Mouse (Mus musculus): Measurements from ENCODE around the gene Ets2. TPM values are rescaled to one million over a fixed set of nuclear protein-coding genes. Genes with fewer than 3 reads are reported as not detected.

Gene Ets2
- polyA plus RNA-seq, 1 experiment, result 5.2 TPM

DNA sequence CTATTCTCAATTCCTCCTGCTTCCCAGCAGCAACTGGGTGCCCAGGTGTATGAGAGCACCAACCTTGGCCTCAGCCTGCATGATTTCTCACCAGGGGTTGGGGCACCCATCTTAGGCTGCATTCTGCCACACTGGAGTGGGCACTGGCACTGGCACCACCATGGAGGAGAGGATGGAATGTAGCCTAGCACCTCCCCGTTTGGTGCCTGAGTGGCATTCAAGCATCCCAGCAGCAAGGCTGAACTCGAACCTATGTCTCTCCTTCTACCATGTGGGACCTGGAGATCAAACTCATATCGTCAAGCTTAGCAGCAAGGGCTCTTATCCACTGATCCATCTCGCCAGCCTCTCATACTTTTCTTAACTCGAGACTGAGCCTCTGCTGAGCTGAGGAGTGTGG, 22.9 kb downstream of the Ets2 start:
- Histone ChIP-seq H3K4me3 (replicated peaks) (no peak overlapping the region), H3K4me1 (no peaks in the 10 kb centered on the region), H3K27me3 (replicated peaks) (peaks cover 23% of the 10 kb centered on the region), H3K9me3 (no peaks in the 10 kb centered on the region; the same call in 1 of the 2 replicates), H3K36me3 (replicated peaks; ENCODE audit: low read length) (peaks cover 15% of the 10 kb centered on the region)
- no peak for TF ChIP-seq FLI1 (IDR thresholded peaks at IDR 0.05; ENCODE audit: low read length)
- no peak for TF ChIP-seq GATA1 (IDR thresholded peaks at IDR 0.05; ENCODE audit: borderline replicate concordance, low read length)

DNA sequence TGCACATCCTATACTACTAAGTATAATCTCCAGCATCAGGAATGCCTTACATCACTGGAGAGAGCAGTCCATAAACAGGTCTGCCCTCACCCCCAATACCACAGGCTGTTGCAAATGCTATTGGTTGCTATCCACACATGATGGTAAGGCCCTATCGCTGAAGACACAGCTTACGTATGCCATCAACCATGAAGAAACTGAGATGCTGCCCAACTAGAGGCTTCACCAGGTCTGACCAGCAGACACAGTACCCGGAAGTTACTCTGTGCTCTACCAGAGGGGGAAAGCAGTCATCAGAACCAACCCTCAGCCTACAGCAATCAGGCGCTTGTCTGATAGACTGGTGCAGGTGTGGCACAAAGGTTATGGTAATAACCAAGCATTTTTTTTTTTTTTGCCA, 24.9 kb downstream of the Ets2 start:
- H3K27me3 ChIP-seq (replicated peaks), result peaks cover 36% of the 10 kb centered on the region
- no peaks in the 10 kb centered on the region; the same call in 1 of the 2 replicates for H3K9me3 ChIP-seq
- TF ChIP-seq FLI1 (IDR thresholded peaks at IDR 0.05; ENCODE audit: low read length) (no peak), GATA1 (IDR thresholded peaks at IDR 0.05; ENCODE audit: borderline replicate concordance, low read length) (no peak)
- H3K36me3 ChIP-seq (replicated peaks; ENCODE audit: low read length), result no peaks in the 10 kb centered on the region
- no peak overlapping the region for H3K4me3 ChIP-seq (replicated peaks)
- H3K4me1 ChIP-seq, result no peaks in the 10 kb centered on the region

DNA sequence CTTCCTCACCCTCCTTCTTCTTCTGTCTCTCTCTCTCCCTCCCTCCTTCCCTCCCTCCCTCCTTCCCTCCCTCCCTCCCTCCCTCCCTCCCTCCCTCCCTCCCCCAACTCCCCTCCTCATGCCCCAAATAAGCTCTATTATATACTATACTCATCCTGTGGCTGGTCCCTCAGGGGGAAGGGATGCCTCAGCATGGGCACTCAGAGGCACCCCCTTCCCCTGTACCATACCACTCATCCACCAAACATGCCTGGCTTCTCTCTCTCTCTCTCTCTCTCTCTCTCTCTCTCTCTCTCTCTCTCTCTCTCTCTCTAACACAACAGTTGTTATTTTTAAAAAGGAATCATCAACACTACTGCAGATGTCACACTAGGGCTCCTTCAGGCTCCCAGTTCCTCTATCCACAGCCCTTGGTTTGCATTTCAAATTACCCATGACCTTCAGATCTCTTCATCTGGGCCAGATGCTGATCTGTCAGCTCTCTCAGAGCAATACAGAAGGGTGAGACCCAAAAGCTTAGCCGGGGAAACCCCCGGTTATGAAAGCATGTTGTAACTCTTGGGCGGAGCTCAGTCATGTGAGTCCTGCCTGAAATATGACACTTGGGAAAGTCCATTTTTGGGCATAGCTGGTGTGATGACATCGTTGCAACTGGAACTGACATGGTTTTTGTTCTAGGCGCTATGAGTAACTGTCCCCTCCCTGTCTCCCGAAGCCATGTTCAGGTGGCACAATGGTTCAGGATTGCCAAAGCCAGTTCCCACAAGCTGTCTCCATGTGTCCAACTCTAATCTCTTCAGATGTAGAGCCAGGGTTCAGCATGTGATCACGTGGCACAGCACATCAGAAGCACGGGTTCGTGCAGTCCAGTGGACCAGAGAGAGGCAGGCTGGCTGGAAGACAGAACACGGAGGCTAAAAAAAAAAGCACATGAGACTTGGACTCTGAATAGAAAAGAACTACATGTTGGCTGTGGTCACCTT, 26.9 kb downstream of the Ets2 start:
- TF ChIP-seq GATA1 (IDR thresholded peaks at IDR 0.05; ENCODE audit: borderline replicate concordance, low read length) (no peak), FLI1 (IDR thresholded peaks at IDR 0.05; ENCODE audit: low read length) (no peak)
- Histone ChIP-seq H3K4me3 (replicated peaks) (peak overlapping the region; percentile 4), H3K4me1 (no peaks in the 10 kb centered on the region)

DNA sequence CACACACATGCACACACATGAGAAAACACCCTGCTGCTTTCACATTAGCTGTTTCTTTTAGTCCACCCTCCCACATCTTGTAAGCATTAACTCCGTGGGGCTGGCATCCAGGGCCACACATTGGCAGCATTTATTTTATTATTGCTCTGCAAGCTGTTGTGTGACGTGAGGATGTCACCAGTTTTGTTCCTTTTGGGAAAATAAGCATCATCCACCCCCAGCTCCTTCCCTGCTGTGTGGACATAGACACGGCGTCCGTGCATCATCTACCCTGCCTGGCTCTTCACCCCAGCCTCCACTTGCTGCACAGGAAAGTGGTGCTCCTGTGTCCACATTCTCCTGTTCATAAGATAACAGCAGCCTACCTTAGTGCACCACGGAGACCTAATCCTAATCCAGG, 27.9 kb downstream of the Ets2 start:
- Histone ChIP-seq H3K4me1 (no peaks in the 10 kb centered on the region), H3K27me3 (replicated peaks) (peaks cover 56% of the 10 kb centered on the region), H3K36me3 (replicated peaks; ENCODE audit: low read length) (no peaks in the 10 kb centered on the region), H3K9me3 (peaks cover 12% of the 10 kb centered on the region), H3K4me3 (replicated peaks) (no peak overlapping the region)
- no peak for TF ChIP-seq GATA1 (IDR thresholded peaks at IDR 0.05; ENCODE audit: borderline replicate concordance, low read length)
- TF ChIP-seq FLI1 (IDR thresholded peaks at IDR 0.05; ENCODE audit: low read length), result no peak

More for the DNA sequence above, 26.9 kb downstream of the Ets2 start:
- H3K27me3 ChIP-seq (replicated peaks), result peaks cover 51% of the 10 kb centered on the region
- no peaks in the 10 kb centered on the region for H3K36me3 ChIP-seq (replicated peaks; ENCODE audit: low read length)
- H3K9me3 ChIP-seq, result peaks cover 12% of the 10 kb centered on the region

DNA sequence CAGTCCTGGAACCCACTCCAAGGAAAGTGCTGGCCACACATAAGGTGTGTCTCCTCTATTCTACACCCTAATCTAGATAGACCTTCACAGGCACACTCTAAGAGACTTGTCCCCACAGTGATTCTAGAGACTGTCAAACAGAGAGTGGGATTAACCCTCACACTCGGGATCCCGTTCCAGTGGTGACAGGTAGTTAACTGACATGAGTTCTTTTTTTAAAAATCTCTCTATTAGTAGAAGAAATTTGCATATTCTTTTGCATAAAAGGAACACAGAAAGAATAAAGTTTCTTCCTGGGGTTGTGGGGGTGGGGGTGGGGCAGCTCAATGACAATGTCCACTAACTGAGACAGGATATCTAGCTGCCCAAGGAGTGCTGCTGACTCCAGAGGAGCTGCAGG, 32.9 kb downstream of the Ets2 start:
- peaks cover 71% of the 10 kb centered on the region for H3K27me3 ChIP-seq (replicated peaks)
- peaks cover 16% of the 10 kb centered on the region for H3K9me3 ChIP-seq
- H3K36me3 ChIP-seq (replicated peaks; ENCODE audit: low read length), result no peaks in the 10 kb centered on the region
- no peak for TF ChIP-seq FLI1 (IDR thresholded peaks at IDR 0.05; ENCODE audit: low read length)
- TF ChIP-seq GATA1 (IDR thresholded peaks at IDR 0.05; ENCODE audit: borderline replicate concordance, low read length), result no peak
- no peak overlapping the region for H3K4me3 ChIP-seq (replicated peaks)
- H3K4me1 ChIP-seq, result no peaks in the 10 kb centered on the region

DNA sequence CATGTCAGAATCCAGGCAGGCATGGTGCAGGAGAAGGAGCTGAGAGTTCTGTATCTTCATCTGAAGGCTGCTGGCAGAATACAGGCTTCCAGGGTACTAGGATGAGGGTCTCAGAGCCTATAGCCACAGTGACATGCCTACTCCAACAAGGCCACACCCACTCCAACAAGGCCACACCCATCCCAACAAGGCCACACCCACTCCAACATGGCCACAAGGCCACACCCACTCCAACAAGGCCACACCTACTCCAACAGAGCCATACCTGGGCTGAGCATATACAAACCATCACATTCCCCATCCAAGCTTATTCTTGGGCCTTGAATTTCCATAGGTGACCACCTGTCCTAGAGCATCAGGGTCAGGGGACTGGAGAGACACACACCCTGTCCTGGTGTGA, 34.2 kb downstream of the Ets2 start:
- no peak for TF ChIP-seq GATA1 (IDR thresholded peaks at IDR 0.05; ENCODE audit: borderline replicate concordance, low read length)
- peaks cover 16% of the 10 kb centered on the region for H3K9me3 ChIP-seq
- H3K4me1 ChIP-seq, result no peaks in the 10 kb centered on the region
- H3K36me3 ChIP-seq (replicated peaks; ENCODE audit: low read length), result no peaks in the 10 kb centered on the region
- H3K4me3 ChIP-seq (replicated peaks), result no peak overlapping the region
- peaks cover 67% of the 10 kb centered on the region for H3K27me3 ChIP-seq (replicated peaks)

DNA sequence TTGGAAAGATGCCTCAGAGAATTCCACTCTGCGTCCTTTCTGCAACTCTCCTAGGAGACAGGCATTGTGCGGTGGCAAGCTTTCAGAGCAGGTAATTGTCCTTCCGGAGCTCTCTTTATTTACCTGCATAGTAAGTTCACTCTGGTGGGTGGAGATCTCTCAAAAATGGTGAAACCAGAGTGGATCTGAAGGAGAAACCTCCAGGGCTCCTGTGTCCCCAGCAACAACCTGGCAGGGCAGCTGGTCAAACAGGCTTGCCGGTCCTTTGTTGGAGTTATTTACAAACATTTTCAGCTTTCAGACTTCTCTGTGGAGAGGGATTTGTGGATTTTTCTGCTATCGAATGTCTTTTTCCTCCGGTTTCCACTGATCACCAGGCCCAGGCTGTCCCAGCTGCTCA, 34.6 kb downstream of the Ets2 start:
- no peaks in the 10 kb centered on the region for H3K4me1 ChIP-seq

DNA sequence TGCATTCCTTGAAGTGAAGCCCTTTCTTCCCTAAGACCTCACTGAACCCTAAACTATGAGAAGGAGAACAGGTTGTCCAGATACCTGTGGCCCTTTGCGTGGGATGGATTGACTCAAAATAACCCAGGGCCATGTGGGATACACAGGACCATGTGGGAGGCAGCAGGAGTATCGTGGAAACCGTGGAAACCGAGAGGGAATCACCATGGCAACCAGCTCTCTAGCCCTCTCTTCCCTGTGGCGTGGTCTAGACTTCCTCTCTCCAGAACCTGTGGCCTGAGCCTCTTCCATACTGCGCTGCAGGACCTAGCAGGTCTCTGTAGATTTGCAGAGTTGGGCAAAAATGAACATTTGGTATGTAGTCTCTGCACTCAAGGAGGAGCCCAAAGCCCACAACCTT, 37.6 kb downstream of the Ets2 start:
- Histone ChIP-seq H3K36me3 (replicated peaks; ENCODE audit: low read length) (no peaks in the 10 kb centered on the region), H3K4me1 (no peaks in the 10 kb centered on the region)

More for the DNA sequence above, 34.6 kb downstream of the Ets2 start:
- peaks cover 66% of the 10 kb centered on the region for H3K27me3 ChIP-seq (replicated peaks)
- H3K36me3 ChIP-seq (replicated peaks; ENCODE audit: low read length), result no peaks in the 10 kb centered on the region
- no peak for TF ChIP-seq GATA1 (IDR thresholded peaks at IDR 0.05; ENCODE audit: borderline replicate concordance, low read length)
- no peak for TF ChIP-seq FLI1 (IDR thresholded peaks at IDR 0.05; ENCODE audit: low read length)
- no peak overlapping the region for H3K4me3 ChIP-seq (replicated peaks)
- H3K9me3 ChIP-seq, result peaks cover 16% of the 10 kb centered on the region

DNA sequence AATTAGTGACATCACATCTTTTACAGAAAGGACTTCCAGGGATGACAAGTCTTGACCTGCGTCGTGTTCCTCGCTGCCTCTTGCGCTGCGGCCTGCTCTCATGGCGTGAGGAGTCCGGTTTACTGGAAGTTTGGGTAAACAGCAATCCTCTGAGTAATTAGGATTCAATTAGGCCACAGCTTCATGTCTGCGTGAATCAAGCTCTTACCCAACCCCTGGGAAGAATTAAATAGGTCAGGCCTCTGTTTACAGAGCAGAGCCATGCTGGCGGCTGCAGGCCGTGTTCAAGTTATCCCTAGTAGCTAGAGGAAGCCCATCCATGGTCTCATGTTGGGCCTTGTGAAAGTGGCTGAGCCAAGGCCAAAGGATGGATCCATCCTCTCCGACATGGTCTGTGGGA, 39.5 kb downstream of the Ets2 start:
- Histone ChIP-seq H3K9me3 (peaks cover 4% of the 10 kb centered on the region; the same call in 1 of the 2 replicates), H3K4me3 (replicated peaks) (no peak overlapping the region), H3K4me1 (peaks cover under 1% of the 10 kb centered on the region; the same call in 1 of the 2 replicates), H3K27me3 (replicated peaks) (peaks cover 53% of the 10 kb centered on the region), H3K36me3 (replicated peaks; ENCODE audit: low read length) (no peaks in the 10 kb centered on the region)
- TF ChIP-seq GATA1 (IDR thresholded peaks at IDR 0.05; ENCODE audit: borderline replicate concordance, low read length) (no peak), FLI1 (IDR thresholded peaks at IDR 0.05; ENCODE audit: low read length) (no peak)

More for the DNA sequence above, 37.6 kb downstream of the Ets2 start:
- TF ChIP-seq GATA1 (IDR thresholded peaks at IDR 0.05; ENCODE audit: borderline replicate concordance, low read length) (no peak), FLI1 (IDR thresholded peaks at IDR 0.05; ENCODE audit: low read length) (no peak)
- Histone ChIP-seq H3K4me3 (replicated peaks) (no peak overlapping the region), H3K27me3 (replicated peaks) (peaks cover 48% of the 10 kb centered on the region), H3K9me3 (peaks cover 4% of the 10 kb centered on the region; the same call in 1 of the 2 replicates)
